Mouse (Mus musculus): ENCODE measurements around the gene Mrm3.
"Not testable (repeated sequence)": the region's sequence is repeated elsewhere in the genome, so short reads cannot be mapped to it uniquely, and the experiment has no call there.

Gene Mrm3

GRCm38 (mm10) chr11:76242901-76243810 lies at the start of gene Mrm3, which contains the start of gene Glod4:
Gene Mrm3 (plus strand): TSS chr11:76243715.
Gene Glod4 (minus strand): TSS chr11:76243725.
- DNase-seq (ENCODE audit: low read depth) = peak; percentile 92

- DNase-seq (ENCODE audit: low read depth) = no peak
These were observed 47.1 kb upstream of the Mrm3 start for GRCm38 (mm10) chr11:76196275-76196976.

GRCm38 (mm10) chr11:76196977-76197469 lies 46.5 kb upstream of the Mrm3 start:
- DNase-seq (ENCODE audit: low read depth) = no peak

GRCm38 (mm10) chr11:76201761-76202674 lies 41.5 kb upstream of the Mrm3 start:
- DNase-seq (ENCODE audit: low read depth) = peak; percentile 72

GRCm38 (mm10) chr11:76206793-76207192 lies 36.7 kb upstream of the Mrm3 start:
- no peak for DNase-seq (ENCODE audit: low read depth)

- DNase-seq (ENCODE audit: low read depth) = no peak
These were observed 33.1 kb upstream of the Mrm3 start for GRCm38 (mm10) chr11:76210228-76210985.

- DNase-seq (ENCODE audit: low read depth) = not testable (repeated sequence)
These were observed 31.9 kb upstream of the Mrm3 start for GRCm38 (mm10) chr11:76211595-76211994.

- no peak for DNase-seq (ENCODE audit: low read depth)
These were observed 29.7 kb upstream of the Mrm3 start for GRCm38 (mm10) chr11:76213841-76214240.

GRCm38 (mm10) chr11:76215011-76215410 lies 28.5 kb upstream of the Mrm3 start:
- DNase-seq (ENCODE audit: low read depth) = no peak

GRCm38 (mm10) chr11:76216049-76216540 lies 27.4 kb upstream of the Mrm3 start:
- DNase-seq (ENCODE audit: low read depth) = peak; percentile 34

- DNase-seq (ENCODE audit: low read depth) = no peak
These were observed 26.7 kb upstream of the Mrm3 start for GRCm38 (mm10) chr11:76216681-76217389.

- peak; percentile 99 for DNase-seq (ENCODE audit: low read depth)
These were observed 26.1 kb upstream of the Mrm3 start, which contains the start of the genes Dbil5 and Gemin4 for GRCm38 (mm10) chr11:76217390-76217800. Gene Dbil5 (plus strand): TSS chr11:76217608. Gene Gemin4 (minus strand): TSS chr11:76217664.

GRCm38 (mm10) chr11:76224631-76225030 lies 18.9 kb upstream of the Mrm3 start:
- no peak for DNase-seq (ENCODE audit: low read depth)

GRCm38 (mm10) chr11:76225051-76225450 lies 18.5 kb upstream of the Mrm3 start:
- no peak for DNase-seq (ENCODE audit: low read depth)

GRCm38 (mm10) chr11:76236136-76236535 lies 7.4 kb upstream of the Mrm3 start:
- no peak for DNase-seq (ENCODE audit: low read depth)

- no peak for DNase-seq (ENCODE audit: low read depth)
These were observed 3.8 kb upstream of the Mrm3 start for GRCm38 (mm10) chr11:76239750-76240149.

GRCm38 (mm10) chr11:76243811-76244546 lies 464 bp downstream of the Mrm3 start:
- DNase-seq (ENCODE audit: low read depth) = no peak

GRCm38 (mm10) chr11:76246439-76246838 lies 2.9 kb downstream of the Mrm3 start:
- no peak for DNase-seq (ENCODE audit: low read depth)

- DNase-seq (ENCODE audit: low read depth) = no peak
These were observed 3.7 kb downstream of the Mrm3 start for GRCm38 (mm10) chr11:76247239-76247638.
